Mouse (Mus musculus): ENCODE measurements around the gene Ros1.

Ros1 gene

GRCm38 (mm10) chr10:52021736-52022394, 173.2 kb downstream of the Ros1 start:
- DNase-seq = no peak

GRCm38 (mm10) chr10:52021231-52021630, 173.8 kb downstream of the Ros1 start:
- DNase-seq = no peak

- no peak for DNase-seq
These were observed 176.6 kb downstream of the Ros1 start for GRCm38 (mm10) chr10:52018471-52018870.

All from kidney, postnatal 4 days (tissue).